Mouse (Mus musculus) kidney, embryonic 16.5 days (tissue): Measurements from ENCODE around the gene L3mbtl2. TPM values are rescaled to one million over a fixed set of nuclear protein-coding genes. Genes with fewer than 3 reads are reported as not detected.

Experiments
- ATAC-seq: fragments of 200-750 bp; cut with Nextera tagmentation; 2 replicates; pipeline ENCODE4 v1.8.0; 2017; ENCODE audit warnings: moderate TSS enrichment; ENCODE audit not compliant: low FRiP score, low TSS enrichment
- H3K27ac ChIP-seq: fragments of 300-500 bp; sonication (generic); 2 replicates; pipeline ENCODE4 v1.5.1; 2014; ENCODE audit warnings: low read length
- H3K27me3 ChIP-seq: fragments of 300-500 bp; sonication (generic); 2 replicates; pipeline ENCODE4 v1.6.1; 2014; ENCODE audit warnings: low read length, control low read depth, mixed read lengths; ENCODE audit not compliant: insufficient read depth
- H3K36me3 ChIP-seq: fragments of 300-500 bp; sonication (generic); 2 replicates; pipeline ENCODE4 v1.6.1; 2014; ENCODE audit warnings: low read length, control low read depth, mixed read lengths; ENCODE audit not compliant: insufficient read depth
- H3K4me1 ChIP-seq: fragments of 300-500 bp; sonication (generic); 2 replicates; pipeline ENCODE4 v1.6.1; 2014; ENCODE audit warnings: low read length, control low read depth, mixed read lengths; ENCODE audit not compliant: insufficient read depth
- H3K4me2 ChIP-seq: fragments of 300-500 bp; sonication (generic); replicated peaks from 2 replicates; pipeline ENCODE4 v1.6.1; 2014; ENCODE audit warnings: low read depth, low read length
- H3K4me3 ChIP-seq: fragments of 300-500 bp; sonication (generic); 2 replicates; pipeline ENCODE4 v1.5.1; 2014; ENCODE audit warnings: mild to moderate bottlenecking, low read length
- H3K9ac ChIP-seq: fragments of 300-500 bp; sonication (generic); replicated peaks from 2 replicates; pipeline ENCODE4 v1.6.1; 2014; ENCODE audit warnings: low read length
- H3K9me3 ChIP-seq: fragments of 300-500 bp; sonication (generic); 2 replicates; pipeline ENCODE4 v1.6.1; 2016; ENCODE audit warnings: low read length, control low read depth
- WGBS: fragments of 180-500 bp; shearing (Covaris S2); extraction: QIAGEN DNeasy Blood & Tissue Kit; methylation state at CpG from one replicate; pipeline ENCODE4 v1.1.7; 2014; 5-methylcytosine and 5-hydroxymethylcytosine counted together
- polyA plus RNA-seq: library from polyadenylated mRNA; unstranded; fragments of >200 nt; fragmentation: Nextera tagmentation; extraction: Ambion mirVana; gene quantifications from 2 replicates; pipeline ENCODE4 v1.2.1, GENCODE M21; 2015

L3mbtl2 gene
- polyA plus RNA-seq = 26.2 and 27.4 TPM in 2 replicates

DNA sequence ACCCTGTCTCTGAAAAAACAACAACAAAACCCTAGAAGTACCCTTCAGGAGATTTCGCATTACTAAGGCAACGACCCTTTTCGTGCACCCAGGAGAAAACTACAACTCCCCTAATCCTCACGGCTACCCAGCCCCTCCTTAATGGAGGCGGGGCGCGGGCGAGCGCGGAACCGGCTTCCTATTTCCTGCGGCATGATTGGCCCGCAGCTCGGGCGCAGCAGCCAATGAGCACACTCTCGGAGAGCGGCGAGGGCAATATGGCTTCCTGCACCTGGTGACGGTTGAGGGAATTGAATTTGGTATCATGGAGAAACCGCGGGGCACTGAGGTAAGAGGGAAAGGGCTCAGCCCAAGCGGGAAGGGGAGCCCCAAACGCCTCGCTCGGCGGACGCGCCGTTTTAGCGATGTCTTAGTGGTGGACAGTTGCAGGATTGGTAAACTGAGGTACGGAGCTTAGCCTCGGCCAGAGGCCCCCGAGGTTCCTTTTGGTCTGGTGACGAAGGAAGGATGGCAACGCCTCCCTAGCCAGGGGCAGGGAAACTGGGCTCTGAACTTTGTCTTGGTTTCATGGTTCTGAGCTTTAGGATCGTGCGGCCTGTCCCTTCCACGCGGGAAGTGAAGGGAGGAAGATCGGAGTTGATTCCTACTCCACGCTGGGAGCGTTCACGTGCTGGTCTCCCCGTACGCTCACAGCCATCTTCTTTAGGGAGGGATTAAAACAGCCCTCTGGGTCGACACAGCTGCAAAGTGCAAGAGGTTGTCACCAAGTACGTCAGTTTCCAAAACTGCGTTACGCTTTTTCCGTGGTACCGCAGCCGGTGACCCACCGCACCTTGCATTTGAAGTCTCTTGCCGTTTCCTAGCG lies at the start of gene L3mbtl2:
TSS of gene L3mbtl2 (plus strand) at position 193 of the 865 bp plus-strand sequence.
- peak within 1 kb of the TSS; percentile 66 for H3K4me2 ChIP-seq
- H3K9me3 ChIP-seq = no peaks in the 10 kb centered on the region
- peaks cover 12% of the 10 kb centered on the region for H3K36me3 ChIP-seq
- H3K27ac ChIP-seq = no peak within 1 kb of the TSS
- no peaks in the 10 kb centered on the region for H3K27me3 ChIP-seq
- peak within 1 kb of the TSS; percentile 70 for H3K9ac ChIP-seq
- ATAC-seq = peak; percentile 99
- H3K4me3 ChIP-seq = peak within 1 kb of the TSS; percentile 65
- WGBS = under 1% methylated on average over 55 of the region's 55 CpGs
- peaks cover 5% of the 10 kb centered on the region; the same call in 1 of the 2 replicates for H3K4me1 ChIP-seq

DNA sequence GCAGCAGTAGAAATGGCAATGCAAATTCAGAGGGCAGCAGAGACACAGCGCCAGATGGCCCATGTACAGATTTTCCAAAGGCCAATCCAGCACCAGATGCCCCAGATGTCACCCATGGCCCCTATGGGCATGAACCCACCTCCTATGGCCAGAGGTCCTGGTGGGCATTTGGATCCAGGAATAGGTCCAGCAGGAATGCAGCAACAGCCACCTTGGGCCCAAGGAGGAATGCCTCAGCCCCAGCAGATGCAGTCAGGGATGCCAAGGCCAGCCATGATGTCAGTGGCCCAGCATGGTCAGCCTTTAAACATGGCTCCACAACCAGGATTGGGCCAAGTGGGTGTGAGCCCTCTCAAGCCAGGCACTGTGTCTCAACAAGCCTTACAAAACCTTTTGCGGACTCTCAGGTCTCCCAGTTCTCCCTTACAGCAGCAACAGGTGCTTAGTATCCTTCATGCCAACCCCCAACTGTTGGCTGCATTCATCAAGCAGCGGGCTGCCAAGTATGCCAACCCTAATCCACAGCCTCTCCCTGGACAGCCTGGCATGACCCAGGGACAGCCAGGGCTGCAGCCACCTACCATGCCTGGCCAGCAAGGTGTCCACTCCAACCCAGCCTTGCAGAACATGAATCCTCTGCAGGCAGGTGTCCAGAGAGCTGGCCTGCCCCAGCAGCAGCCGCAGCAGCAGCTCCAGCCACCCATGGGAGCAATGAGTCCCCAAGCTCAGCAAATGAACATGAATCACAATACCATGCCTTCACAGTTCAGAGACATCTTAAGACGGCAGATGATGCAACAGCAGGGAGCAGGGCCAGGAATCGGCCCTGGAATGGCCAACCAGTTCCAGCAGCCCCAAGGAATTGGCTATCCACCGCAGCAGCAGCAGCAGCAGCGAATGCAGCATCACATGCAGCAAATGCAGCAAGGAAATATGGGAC lies 13.9 kb upstream of the L3mbtl2 start:
- no peaks in the 10 kb centered on the region for H3K27me3 ChIP-seq
- H3K4me1 ChIP-seq = no peaks in the 10 kb centered on the region
- peaks cover 46% of the 10 kb centered on the region for H3K36me3 ChIP-seq
- no peak overlapping the region for H3K9ac ChIP-seq
- no peak overlapping the region for H3K27ac ChIP-seq
- 95% methylated on average over 8 of the region's 8 CpGs for WGBS
- no peak overlapping the region for H3K4me2 ChIP-seq
- no peaks in the 10 kb centered on the region for H3K9me3 ChIP-seq
- ATAC-seq = 0 out of 2 replicates have a peak, but pooled peaks have one; percentile 2
- no peak overlapping the region for H3K4me3 ChIP-seq

DNA sequence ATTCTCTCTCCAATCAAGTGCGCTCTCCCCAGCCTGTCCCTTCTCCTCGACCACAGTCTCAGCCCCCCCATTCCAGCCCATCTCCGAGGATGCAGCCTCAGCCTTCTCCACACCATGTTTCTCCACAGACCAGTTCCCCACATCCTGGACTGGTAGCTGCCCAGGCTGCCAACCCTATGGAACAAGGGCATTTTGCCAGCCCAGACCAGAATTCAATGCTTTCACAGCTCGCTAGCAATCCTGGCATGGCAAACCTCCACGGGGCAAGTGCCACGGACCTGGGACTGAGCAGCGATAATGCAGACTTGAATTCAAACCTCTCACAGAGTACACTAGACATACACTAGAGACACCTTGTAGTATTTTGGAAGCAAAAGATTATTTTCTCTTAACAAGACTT lies 13.1 kb upstream of the L3mbtl2 start:
- Histone ChIP-seq H3K36me3 (peaks cover 37% of the 10 kb centered on the region), H3K9ac (no peak overlapping the region), H3K4me1 (no peaks in the 10 kb centered on the region), H3K27ac (no peak overlapping the region), H3K4me2 (no peak overlapping the region), H3K27me3 (no peaks in the 10 kb centered on the region), H3K9me3 (no peaks in the 10 kb centered on the region), H3K4me3 (no peak overlapping the region)
- ATAC-seq = no peak
- WGBS = 91% methylated on average over 7 of the region's 7 CpGs

DNA sequence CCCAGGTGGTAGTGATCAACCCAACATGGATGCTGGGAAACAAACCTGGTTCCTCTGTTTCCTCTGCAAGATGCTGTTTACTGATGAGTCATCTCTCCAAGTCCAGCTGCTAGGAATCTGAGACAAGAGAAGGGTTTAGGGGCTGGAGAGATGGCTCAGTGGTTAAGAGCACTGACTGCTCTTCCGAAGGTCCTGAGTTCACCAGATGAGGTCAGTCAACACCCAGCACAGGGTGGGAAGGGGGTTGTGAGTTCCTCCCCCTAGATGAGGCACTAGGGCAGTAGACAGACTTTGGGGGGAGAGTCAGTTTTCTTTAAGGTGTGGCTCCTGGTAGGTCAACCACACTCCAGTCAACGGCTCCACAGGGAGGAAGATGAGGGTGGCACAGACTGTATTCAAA lies 2.0 kb upstream of the L3mbtl2 start:
- Histone ChIP-seq H3K36me3 (no peaks in the 10 kb centered on the region), H3K9me3 (no peaks in the 10 kb centered on the region), H3K9ac (no peak overlapping the region), H3K4me2 (no peak overlapping the region), H3K27me3 (no peaks in the 10 kb centered on the region), H3K4me3 (no peak overlapping the region), H3K4me1 (peaks cover 5% of the 10 kb centered on the region; the same call in 1 of the 2 replicates), H3K27ac (no peak overlapping the region)
- ATAC-seq = no peak
- WGBS = 78% methylated on average over 2 of the region's 2 CpGs

- peaks cover 5% of the 10 kb centered on the region; the same call in 1 of the 2 replicates for H3K4me1 ChIP-seq
- WGBS = 68% methylated on average over 10 of the region's 10 CpGs
- H3K27me3 ChIP-seq = no peaks in the 10 kb centered on the region
- peak overlapping the region; percentile 65 for H3K4me3 ChIP-seq
- ATAC-seq = no peak
- no peaks in the 10 kb centered on the region for H3K9me3 ChIP-seq
- H3K4me2 ChIP-seq = peak overlapping the region; percentile 39
- peaks cover 8% of the 10 kb centered on the region for H3K36me3 ChIP-seq
- no peak overlapping the region for H3K27ac ChIP-seq
- no peak overlapping the region for H3K9ac ChIP-seq
Observed at GRCm38 (mm10) chr15:81663281-81663680, 408 bp upstream of the L3mbtl2 start.

GRCm38 (mm10) chr15:81666957-81667356 lies 3.3 kb downstream of the L3mbtl2 start:
- Histone ChIP-seq H3K9ac (no peak overlapping the region), H3K27ac (no peak overlapping the region), H3K4me1 (peaks cover 5% of the 10 kb centered on the region; the same call in 1 of the 2 replicates), H3K4me3 (no peak overlapping the region), H3K9me3 (no peaks in the 10 kb centered on the region), H3K4me2 (no peak overlapping the region), H3K27me3 (no peaks in the 10 kb centered on the region), H3K36me3 (peaks cover 26% of the 10 kb centered on the region)
- ATAC-seq = no peak
- WGBS = 86% methylated on average over 10 of the region's 10 CpGs

- ATAC-seq = 0 out of 2 replicates have a peak, but pooled peaks have one; percentile 63
- no peak overlapping the region for H3K4me2 ChIP-seq
- H3K4me1 ChIP-seq = no peaks in the 10 kb centered on the region
- H3K9ac ChIP-seq = no peak overlapping the region
- H3K4me3 ChIP-seq = no peak overlapping the region
- H3K27me3 ChIP-seq = no peaks in the 10 kb centered on the region
- no peaks in the 10 kb centered on the region for H3K9me3 ChIP-seq
- H3K27ac ChIP-seq = no peak overlapping the region
- WGBS = 75% methylated on average over 4 of the region's 4 CpGs
- peaks cover 36% of the 10 kb centered on the region for H3K36me3 ChIP-seq
Observed at GRCm38 (mm10) chr15:81670231-81670640, 6.5 kb downstream of the L3mbtl2 start.

DNA sequence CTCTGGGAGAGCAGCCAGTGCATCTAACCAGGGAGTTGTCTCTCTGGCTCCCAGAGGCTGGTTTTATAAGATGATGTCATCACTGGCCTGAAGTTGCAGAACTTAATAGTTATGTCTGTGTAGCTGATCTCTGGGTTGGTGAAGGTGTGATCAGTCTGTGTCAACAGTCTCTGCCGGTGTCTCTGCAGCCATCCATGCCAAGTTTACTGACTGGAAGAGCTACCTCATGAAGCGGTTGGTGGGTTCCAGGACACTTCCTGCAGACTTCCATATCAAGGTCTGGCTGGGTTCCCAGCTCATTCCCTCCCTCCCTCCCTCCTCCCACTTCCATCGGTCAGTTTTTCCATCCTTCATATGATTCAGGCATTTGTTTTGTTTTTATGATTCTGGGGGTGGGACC lies 12.9 kb downstream of the L3mbtl2 start:
- H3K27ac ChIP-seq = no peak overlapping the region
- no peak overlapping the region for H3K4me2 ChIP-seq
- no peak overlapping the region for H3K9ac ChIP-seq
- no peaks in the 10 kb centered on the region for H3K9me3 ChIP-seq
- no peaks in the 10 kb centered on the region for H3K27me3 ChIP-seq
- ATAC-seq = no peak
- 86% methylated on average over 3 of the region's 3 CpGs for WGBS
- H3K4me3 ChIP-seq = no peak overlapping the region
- H3K4me1 ChIP-seq = no peaks in the 10 kb centered on the region
- peaks cover 24% of the 10 kb centered on the region for H3K36me3 ChIP-seq

DNA sequence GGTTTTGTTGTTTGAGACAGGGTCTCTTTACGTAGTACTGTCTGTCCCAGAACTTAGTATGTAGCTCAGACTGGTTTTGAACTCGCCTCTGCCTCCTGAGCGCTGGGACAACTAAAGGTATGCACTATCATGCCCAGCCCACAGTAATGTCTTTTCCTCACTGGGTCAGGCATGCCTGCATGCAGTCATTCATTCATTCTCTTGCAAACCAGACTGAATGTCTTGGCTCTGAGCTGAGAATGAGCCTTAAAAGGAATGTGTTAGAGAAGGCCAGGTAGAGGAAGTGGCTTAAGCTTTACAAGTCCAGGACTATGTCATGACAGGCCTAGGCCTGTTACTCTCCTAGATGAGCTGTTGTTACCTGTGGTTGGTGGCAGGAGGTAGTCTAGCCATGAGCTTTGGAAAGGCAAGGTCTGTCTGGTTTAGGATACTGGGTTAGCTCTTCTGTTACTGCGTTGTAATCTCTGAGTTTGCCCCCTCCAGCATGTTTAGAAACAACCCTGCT lies 16.7 kb downstream of the L3mbtl2 start:
- Histone ChIP-seq H3K4me3 (no peak overlapping the region), H3K36me3 (peaks cover 35% of the 10 kb centered on the region), H3K27ac (no peak overlapping the region), H3K9me3 (no peaks in the 10 kb centered on the region), H3K4me1 (no peaks in the 10 kb centered on the region), H3K27me3 (no peaks in the 10 kb centered on the region), H3K4me2 (no peak overlapping the region), H3K9ac (no peak overlapping the region)
- WGBS = 92% methylated on average over 4 of the region's 4 CpGs
- no peak for ATAC-seq
